Mouse (Mus musculus): ENCODE measurements around the gene Gpc1. TPM values are rescaled to one million over a fixed set of nuclear protein-coding genes. Genes with fewer than 3 reads are reported as not detected.

Gpc1 gene
- polyA plus RNA-seq, 1 experiment from 2014 or later = 58.1 TPM

DNA sequence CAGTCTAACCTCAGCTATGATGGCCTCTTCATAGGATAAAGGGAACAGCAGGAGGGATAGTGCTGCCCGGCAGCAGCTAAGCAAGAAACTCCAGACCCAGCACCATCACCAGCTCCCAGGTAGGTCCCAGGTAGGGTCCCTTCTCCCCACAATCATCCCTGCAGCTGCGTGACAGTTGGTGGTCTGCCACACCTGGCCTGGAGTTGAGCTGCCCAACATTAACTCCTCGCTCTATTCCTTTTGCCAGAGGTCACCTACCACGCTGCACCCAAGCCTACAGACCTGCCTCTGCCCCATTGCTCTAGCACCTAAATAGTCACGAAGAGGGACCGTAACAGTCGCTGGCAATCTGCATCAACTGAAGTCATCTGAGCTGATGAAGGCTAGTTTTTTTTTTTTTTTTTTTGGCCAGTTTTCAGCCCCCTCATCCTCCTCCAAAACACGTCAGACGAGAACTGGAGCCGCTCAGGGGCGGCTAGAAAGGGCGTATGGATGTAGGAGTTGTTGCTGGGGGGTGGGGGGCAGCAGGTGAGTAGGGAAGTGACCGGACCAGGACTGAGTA is 738 bp upstream of the Gpc1 start:
- H3K9ac ChIP-seq (replicated peaks; ENCODE audit: low read length) = 0 out of 2 replicates have a peak overlapping the region, but pooled peaks have one; percentile 4

DNA sequence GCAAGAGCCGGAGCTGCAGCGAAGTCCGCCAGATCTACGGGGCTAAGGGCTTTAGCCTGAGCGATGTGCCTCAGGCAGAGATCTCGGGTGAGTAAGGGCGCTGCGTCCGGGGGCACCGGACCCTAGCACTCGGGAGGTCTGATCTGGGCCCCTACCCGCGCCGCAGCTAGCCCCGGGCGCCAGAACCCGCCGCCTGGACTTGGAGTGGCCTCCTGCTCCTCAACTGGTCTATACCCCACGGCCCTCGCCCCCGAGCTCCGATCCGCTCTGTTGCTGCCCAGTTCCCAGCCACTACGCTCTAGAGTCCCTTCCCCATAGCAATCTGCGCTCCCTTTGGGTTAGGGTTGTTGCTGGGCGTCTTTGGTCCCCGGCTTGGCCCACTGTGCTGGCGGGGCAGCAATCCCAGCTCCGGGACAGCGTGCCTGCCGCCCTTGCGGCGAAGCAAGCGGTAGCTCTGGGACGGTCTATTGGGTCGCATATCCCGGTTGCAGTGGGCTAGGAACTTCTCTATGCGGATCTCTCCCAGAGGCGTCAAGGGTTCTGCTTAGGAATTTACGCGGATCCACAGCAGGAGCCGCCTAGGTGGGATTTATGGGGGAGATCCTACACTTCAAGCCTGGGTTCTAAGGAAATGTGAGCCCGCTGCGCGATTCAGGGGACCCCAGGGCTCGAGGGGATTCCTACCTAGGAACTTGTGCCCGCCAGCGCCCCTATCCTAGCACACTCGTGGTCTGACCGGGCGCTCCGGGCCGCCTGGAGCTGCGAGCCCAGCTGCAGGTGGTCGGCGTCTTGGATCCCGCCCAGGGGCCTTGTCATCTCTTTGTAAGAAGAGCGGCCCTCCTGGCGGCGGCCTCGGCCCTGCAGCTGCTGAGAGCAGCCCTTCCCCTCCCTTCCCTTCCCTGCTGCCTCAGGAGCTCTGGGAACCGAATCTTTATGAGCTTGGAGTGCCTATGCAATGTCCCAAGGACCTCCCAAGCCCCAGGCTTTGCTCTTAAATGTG is 866 bp downstream of the Gpc1 start:
- H3K4me3 ChIP-seq (ENCODE audit: low read length) = peak overlapping the region; percentile 76
- ATAC-seq (ENCODE audit: low FRiP score, low TSS enrichment) = peak; percentile 32
- WGBS = under 1% methylated on average over 62 of the region's 62 CpGs

More for the DNA sequence above, 738 bp upstream of the Gpc1 start:
- no peaks in the 10 kb centered on the region for H3K9me3 ChIP-seq (ENCODE audit: low read length)
- peaks cover 18% of the 10 kb centered on the region for H3K4me1 ChIP-seq (ENCODE audit: insufficient read depth, low read length)
- WGBS = 8% methylated on average over 13 of the region's 13 CpGs
- H3K4me3 ChIP-seq (ENCODE audit: low read length) = peak overlapping the region; percentile 76
- peaks cover 15% of the 10 kb centered on the region for H3K27me3 ChIP-seq (ENCODE audit: insufficient read depth, low read length)
- peak overlapping the region; percentile 81 for H3K4me2 ChIP-seq (replicated peaks; ENCODE audit: low read depth, low read length)
- H3K36me3 ChIP-seq (ENCODE audit: insufficient read depth, low read length) = no peaks in the 10 kb centered on the region
- H3K27ac ChIP-seq (ENCODE audit: low read length) = no peak overlapping the region
- no peak for ATAC-seq (ENCODE audit: low FRiP score, low TSS enrichment)

DNA sequence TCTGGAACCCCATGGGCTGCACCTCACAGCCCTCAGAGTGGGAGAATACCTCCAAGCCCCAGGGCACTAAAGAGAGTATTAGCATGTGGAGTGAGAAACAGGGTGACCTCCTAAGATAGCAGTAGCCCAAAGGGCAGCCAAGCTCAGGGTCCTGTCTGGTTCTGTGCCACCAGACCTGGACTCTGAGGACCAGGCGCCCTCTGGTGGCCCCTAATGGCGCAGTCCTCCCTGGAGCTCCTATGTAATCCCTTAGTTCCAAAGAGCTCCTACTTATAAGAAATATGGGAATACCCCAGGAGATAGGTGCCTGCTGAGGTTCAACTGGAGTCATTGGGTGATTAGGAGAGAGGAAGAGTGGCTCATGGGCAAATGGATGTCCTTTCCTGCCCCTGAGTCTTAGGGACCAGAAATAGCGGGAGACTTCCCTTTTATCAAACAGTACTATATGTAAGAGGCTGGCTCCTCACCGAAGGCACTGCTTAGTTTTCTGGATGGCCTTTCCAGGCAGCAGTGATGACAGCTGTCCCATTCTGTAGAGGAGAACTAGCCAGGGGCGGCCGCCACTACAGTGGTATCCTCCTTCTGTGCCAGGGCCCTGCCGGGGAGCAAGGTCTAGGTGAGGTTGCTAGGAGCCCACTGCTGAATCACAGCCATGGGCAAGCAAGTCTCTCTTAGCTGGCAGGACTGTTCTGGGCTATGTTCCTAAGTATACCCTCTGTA is 2.7 kb downstream of the Gpc1 start:
- 0 out of 2 replicates have a peak overlapping the region, but pooled peaks have one; percentile 81 for H3K4me2 ChIP-seq (replicated peaks; ENCODE audit: low read depth, low read length)
- WGBS = 63% methylated on average over 7 of the region's 7 CpGs
- H3K4me3 ChIP-seq (ENCODE audit: low read length) = no peak overlapping the region
- peak; percentile 5; the same call in 1 of the 2 replicates for ATAC-seq (ENCODE audit: low FRiP score, low TSS enrichment)
- H3K9ac ChIP-seq (replicated peaks; ENCODE audit: low read length) = no peak overlapping the region
- H3K36me3 ChIP-seq (ENCODE audit: insufficient read depth, low read length) = no peaks in the 10 kb centered on the region
- H3K9me3 ChIP-seq (ENCODE audit: low read length) = no peaks in the 10 kb centered on the region
- peaks cover 15% of the 10 kb centered on the region for H3K27me3 ChIP-seq (ENCODE audit: insufficient read depth, low read length)
- H3K4me1 ChIP-seq (ENCODE audit: insufficient read depth, low read length) = peaks cover 24% of the 10 kb centered on the region
- no peak overlapping the region for H3K27ac ChIP-seq (ENCODE audit: low read length)

More for the DNA sequence above, 866 bp downstream of the Gpc1 start:
- peaks cover 18% of the 10 kb centered on the region for H3K4me1 ChIP-seq (ENCODE audit: insufficient read depth, low read length)
- H3K27me3 ChIP-seq (ENCODE audit: insufficient read depth, low read length) = peaks cover 15% of the 10 kb centered on the region
- H3K27ac ChIP-seq (ENCODE audit: low read length) = peak overlapping the region; percentile 91
- no peaks in the 10 kb centered on the region for H3K9me3 ChIP-seq (ENCODE audit: low read length)
- H3K9ac ChIP-seq (replicated peaks; ENCODE audit: low read length) = peak overlapping the region; percentile 89
- peak overlapping the region; percentile 81 for H3K4me2 ChIP-seq (replicated peaks; ENCODE audit: low read depth, low read length)
- H3K36me3 ChIP-seq (ENCODE audit: insufficient read depth, low read length) = no peaks in the 10 kb centered on the region

DNA sequence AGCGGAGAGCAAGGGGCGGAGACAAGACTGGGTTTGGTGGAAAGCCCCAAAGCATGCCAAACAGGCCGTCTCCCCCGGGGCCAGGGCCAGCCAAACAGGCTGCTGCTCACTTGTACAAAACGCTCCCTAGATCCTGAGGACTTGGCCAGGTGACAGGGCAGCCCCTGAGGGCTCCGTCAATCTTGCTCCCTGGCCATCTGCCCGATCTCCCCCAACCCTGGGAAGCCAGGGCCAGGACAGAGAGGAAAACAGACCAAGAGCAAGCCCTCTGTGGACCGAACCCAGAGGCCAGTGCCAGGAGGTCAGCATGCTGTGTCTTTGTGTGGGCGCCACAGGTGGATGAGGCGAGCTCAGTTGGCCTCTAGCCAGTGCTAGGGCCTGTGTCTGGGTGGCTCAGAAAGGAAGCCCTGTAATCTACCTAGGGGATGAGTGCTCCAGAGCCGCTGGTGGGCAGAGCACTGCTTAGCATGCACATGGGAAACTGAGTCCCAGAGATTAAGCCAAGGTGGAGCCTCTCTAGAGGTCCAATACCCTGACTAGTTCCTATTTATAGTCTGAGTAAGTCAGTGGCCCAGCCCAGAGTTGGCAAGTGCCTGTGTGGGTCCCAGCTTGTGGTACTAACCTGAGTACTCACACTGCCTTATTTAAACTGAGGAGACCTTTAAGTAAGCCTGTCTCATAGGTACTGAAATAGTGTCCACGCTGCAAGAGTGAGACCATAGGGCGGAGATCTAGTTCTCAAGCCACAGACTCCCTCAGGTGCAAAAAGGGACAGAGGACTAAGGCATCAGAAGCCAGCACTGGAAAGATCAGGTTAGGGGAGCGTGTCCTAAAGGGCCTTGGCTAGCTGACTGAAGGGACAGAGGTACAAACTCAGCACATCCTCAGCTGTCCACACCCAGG is 6.7 kb downstream of the Gpc1 start:
- no peak overlapping the region for H3K4me2 ChIP-seq (replicated peaks; ENCODE audit: low read depth, low read length)
- H3K27ac ChIP-seq (ENCODE audit: low read length) = no peak overlapping the region
- H3K4me3 ChIP-seq (ENCODE audit: low read length) = no peak overlapping the region
- H3K9ac ChIP-seq (replicated peaks; ENCODE audit: low read length) = no peak overlapping the region
- H3K4me1 ChIP-seq (ENCODE audit: insufficient read depth, low read length) = peaks cover 13% of the 10 kb centered on the region
- WGBS = 70% methylated on average over 14 of the region's 14 CpGs
- H3K27me3 ChIP-seq (ENCODE audit: insufficient read depth, low read length) = peaks cover 6% of the 10 kb centered on the region; the same call in 1 of the 2 replicates
- H3K36me3 ChIP-seq (ENCODE audit: insufficient read depth, low read length) = no peaks in the 10 kb centered on the region
- no peaks in the 10 kb centered on the region for H3K9me3 ChIP-seq (ENCODE audit: low read length)
- ATAC-seq (ENCODE audit: low FRiP score, low TSS enrichment) = no peak

DNA sequence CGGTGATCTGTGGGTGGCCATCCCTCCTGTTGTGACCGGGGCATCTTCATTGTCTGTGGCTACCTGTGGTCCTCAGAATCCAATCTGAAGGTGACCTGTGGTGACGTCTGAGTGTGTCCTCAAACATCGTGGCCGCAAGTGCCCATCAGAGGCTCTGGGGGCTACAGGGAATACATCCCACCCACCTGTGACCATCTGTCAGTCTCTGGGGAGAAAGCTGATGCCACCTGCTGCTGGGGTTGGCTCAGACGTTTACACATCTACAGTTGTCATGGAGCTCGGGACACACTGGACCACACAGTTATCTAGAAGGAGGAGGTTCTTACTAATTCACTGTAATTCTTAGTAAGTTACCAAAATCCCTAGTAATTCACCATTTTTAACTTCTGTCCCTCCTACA is 7.8 kb downstream of the Gpc1 start:
- Histone ChIP-seq H3K27me3 (ENCODE audit: insufficient read depth, low read length) (no peaks in the 10 kb centered on the region), H3K9ac (replicated peaks; ENCODE audit: low read length) (no peak overlapping the region), H3K36me3 (ENCODE audit: insufficient read depth, low read length) (no peaks in the 10 kb centered on the region), H3K4me3 (ENCODE audit: low read length) (no peak overlapping the region), H3K9me3 (ENCODE audit: low read length) (no peaks in the 10 kb centered on the region), H3K4me1 (ENCODE audit: insufficient read depth, low read length) (peaks cover 6% of the 10 kb centered on the region; the same call in 1 of the 2 replicates), H3K27ac (ENCODE audit: low read length) (no peak overlapping the region), H3K4me2 (replicated peaks; ENCODE audit: low read depth, low read length) (no peak overlapping the region)
- WGBS = 81% methylated on average over 7 of the region's 7 CpGs
- ATAC-seq (ENCODE audit: low FRiP score, low TSS enrichment) = no peak

DNA sequence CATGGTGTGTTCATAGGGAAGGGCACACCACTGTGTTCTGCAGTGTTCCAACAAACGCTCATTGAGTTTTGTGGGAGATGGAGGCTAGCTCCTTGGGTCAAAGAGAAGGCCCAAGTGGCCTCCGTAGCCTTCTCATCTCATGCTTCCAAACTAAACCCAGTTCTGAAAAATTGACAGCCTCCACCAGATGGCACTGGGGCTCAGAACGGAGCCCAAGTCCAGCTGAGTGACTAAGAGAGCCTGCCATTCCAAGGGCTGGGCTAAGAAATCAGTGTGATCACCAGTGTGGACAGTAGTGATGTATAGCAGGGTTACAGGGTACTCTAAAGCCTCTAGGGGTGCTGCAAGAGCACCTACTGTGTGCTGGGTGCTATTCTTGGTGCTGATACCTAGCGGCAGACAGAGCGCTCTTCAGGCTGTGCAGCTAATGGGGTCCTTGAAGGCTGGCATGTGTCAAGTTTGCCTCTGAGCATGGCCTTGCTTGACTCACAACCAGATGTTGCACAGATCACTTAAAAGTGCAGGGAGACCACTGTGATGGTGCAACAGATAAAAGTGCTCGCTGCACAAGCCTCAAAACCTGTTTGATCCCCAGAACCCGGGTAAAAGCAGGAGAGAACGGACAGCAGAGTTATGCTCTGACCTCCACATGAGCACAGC is 8.9 kb downstream of the Gpc1 start:
- Histone ChIP-seq H3K4me1 (ENCODE audit: insufficient read depth, low read length) (peaks cover 6% of the 10 kb centered on the region; the same call in 1 of the 2 replicates), H3K27me3 (ENCODE audit: insufficient read depth, low read length) (no peaks in the 10 kb centered on the region), H3K9me3 (ENCODE audit: low read length) (no peaks in the 10 kb centered on the region), H3K36me3 (ENCODE audit: insufficient read depth, low read length) (no peaks in the 10 kb centered on the region), H3K4me2 (replicated peaks; ENCODE audit: low read depth, low read length) (no peak overlapping the region), H3K9ac (replicated peaks; ENCODE audit: low read length) (no peak overlapping the region), H3K27ac (ENCODE audit: low read length) (no peak overlapping the region), H3K4me3 (ENCODE audit: low read length) (no peak overlapping the region)
- ATAC-seq (ENCODE audit: low FRiP score, low TSS enrichment) = no peak
- WGBS = 84% methylated on average over 8 of the region's 8 CpGs

DNA sequence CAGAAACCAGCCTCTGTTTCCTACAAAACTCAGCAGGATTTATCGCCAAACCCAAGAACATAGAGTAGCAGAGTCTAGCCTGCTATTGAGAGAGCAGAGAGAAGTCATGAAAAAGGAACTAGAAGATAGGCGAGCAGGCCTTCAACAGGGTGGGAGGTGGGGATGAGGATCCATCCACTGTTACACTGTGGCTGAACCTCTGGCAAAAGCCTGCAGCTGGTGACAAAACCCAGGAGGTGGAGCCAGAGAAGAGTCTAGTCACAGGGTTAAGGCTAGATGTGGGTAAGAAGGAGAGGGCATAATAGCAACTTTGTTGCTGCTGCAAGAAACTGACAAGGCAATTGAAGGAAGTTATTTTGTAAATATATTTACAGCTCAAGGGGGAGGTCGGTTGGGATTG is 10.0 kb downstream of the Gpc1 start:
- Histone ChIP-seq H3K4me1 (ENCODE audit: insufficient read depth, low read length) (peaks cover 6% of the 10 kb centered on the region; the same call in 1 of the 2 replicates), H3K27ac (ENCODE audit: low read length) (no peak overlapping the region), H3K36me3 (ENCODE audit: insufficient read depth, low read length) (no peaks in the 10 kb centered on the region), H3K9ac (replicated peaks; ENCODE audit: low read length) (no peak overlapping the region), H3K4me2 (replicated peaks; ENCODE audit: low read depth, low read length) (no peak overlapping the region), H3K4me3 (ENCODE audit: low read length) (no peak overlapping the region), H3K9me3 (ENCODE audit: low read length) (no peaks in the 10 kb centered on the region), H3K27me3 (ENCODE audit: insufficient read depth, low read length) (no peaks in the 10 kb centered on the region)
- ATAC-seq (ENCODE audit: low FRiP score, low TSS enrichment) = no peak
- 67% methylated on average over 3 of the region's 3 CpGs for WGBS

DNA sequence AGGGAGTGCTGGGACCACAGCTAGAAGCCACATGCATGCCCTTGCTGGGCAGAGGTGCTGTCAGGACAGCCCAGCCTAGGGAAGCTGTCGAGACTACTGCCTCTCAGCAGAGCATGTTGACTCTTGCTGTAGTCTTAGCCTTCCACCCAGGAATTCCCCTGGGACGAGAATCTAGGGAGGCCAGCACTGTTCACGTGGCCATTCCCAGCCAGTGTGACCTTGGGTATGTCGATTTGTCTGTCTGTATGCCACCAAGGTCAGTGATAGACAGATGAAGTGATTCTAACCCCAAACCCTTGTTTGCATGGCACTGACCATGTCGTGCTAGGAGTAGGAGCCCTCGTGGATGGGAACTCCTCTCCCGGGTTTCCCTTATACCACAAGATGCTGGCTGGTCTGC is 14.4 kb downstream of the Gpc1 start:
- WGBS = 72% methylated on average over 7 of the region's 7 CpGs
- Histone ChIP-seq H3K36me3 (ENCODE audit: insufficient read depth, low read length) (no peaks in the 10 kb centered on the region), H3K9ac (replicated peaks; ENCODE audit: low read length) (no peak overlapping the region), H3K27ac (ENCODE audit: low read length) (no peak overlapping the region), H3K4me1 (ENCODE audit: insufficient read depth, low read length) (peaks cover 21% of the 10 kb centered on the region), H3K27me3 (ENCODE audit: insufficient read depth, low read length) (0 out of 2 replicates have a peak, but pooled peaks cover 5% of the 10 kb centered on the region), H3K9me3 (ENCODE audit: low read length) (no peaks in the 10 kb centered on the region), H3K4me2 (replicated peaks; ENCODE audit: low read depth, low read length) (no peak overlapping the region), H3K4me3 (ENCODE audit: low read length) (no peak overlapping the region)
- ATAC-seq (ENCODE audit: low FRiP score, low TSS enrichment) = no peak

Data from kidney, embryonic 16.5 days (tissue).